Mouse (Mus musculus): ENCODE results near the gene Setd1b. TPM values are rescaled to one million over a fixed set of nuclear protein-coding genes. Genes with fewer than 3 reads are reported as not detected.

Setd1b gene
- total RNA-seq (2012; rRNA removed) (2.3 and 2.6 TPM in 2 replicates), total RNA-seq (2014; rRNA removed) (0.50 and 0.70 TPM in 2 replicates), polyA plus RNA-seq (2012; ENCODE audit: insufficient read length, low read depth) (8.0 and 9.1 TPM in 2 replicates)

DNA sequence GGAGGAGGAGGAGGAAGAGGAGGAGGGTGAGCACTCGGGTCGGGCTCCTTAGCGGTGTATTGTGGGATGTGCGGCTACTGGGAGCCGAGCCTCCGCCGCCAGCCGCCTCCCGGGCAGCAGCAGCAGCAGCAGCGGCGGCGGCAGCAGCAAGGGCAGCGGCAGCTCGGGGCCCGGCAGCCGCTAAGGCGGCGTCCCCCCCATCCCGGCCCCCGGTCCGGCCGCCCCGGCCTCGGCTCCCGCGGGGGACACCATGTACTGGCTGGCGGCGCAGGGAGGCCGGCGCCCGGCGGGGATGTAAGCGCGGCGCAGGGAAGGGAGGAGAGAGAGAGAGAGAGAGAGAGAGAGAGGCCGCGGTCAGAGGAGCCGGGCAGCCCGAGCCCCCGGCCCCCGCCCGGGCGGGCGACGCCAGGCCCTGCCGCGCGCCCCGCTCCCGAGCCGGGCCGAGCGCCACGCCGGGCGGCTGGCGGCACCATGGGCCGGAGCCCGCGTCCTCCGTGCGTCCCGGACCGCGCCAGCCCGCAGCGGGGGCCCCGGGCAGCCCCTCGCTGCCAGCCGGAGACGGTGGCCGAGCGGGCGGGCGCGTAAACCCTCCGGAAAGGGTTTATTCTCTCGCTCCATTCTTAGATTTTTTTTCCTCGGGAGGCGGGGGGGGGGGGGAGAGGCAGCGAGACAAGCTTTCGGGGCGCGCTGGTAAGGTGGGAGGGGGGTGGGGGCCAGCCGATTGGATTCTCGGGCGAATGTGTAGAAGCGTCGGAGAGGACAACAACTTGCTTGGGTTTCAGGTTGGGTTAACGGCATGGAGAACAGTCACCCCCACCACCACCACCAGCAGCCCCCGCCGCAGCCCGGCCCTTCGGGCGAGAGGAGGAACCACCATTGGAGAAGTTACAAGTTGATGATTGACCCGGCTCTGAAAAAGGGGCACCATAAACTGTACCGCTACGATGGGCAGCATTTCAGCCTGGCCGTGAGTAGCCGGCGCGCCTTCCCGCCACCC, at the start of gene Setd1b:
Setd1b (plus strand) TSS at position 33 of the 997 bp plus-strand sequence.
- Histone ChIP-seq H3K4me2 (ENCODE audit: insufficient read depth, low read depth, poor library complexity, severe bottlenecking) (peak within 1 kb of the TSS; percentile 98), H3K4me3 (replicated peaks in 1 of 3; ENCODE audit: low read depth in 2 of 3, low read length in 2 of 3, poor library complexity in 1 of 3) (peak within 1 kb of the TSS; percentile 71 to 76 (median 76)), H3K9me3 (replicated peaks; ENCODE audit: low read length) (no peaks in the 10 kb centered on the region), H3K36me3 (replicated peaks in 1 of 2; ENCODE audit: control insufficient read depth in 1 of 2, insufficient read depth in 1 of 2, low read length in 1 of 2) (peaks cover 15 to 36% of the 10 kb centered on the region in 2 experiments), H3K4me1 (ENCODE audit: control insufficient read depth in 1 of 2, insufficient read depth in 2 of 2) (peaks cover 0 to 28% of the 10 kb centered on the region in 2 experiments; a peak in 2 of 4 replicates), H3K9ac (ENCODE audit: insufficient read depth, low read depth) (peak within 1 kb of the TSS; percentile 100), H3K79me2 (replicated peaks; ENCODE audit: control insufficient read depth, extremely low read depth, insufficient read depth, poor library complexity, severe bottlenecking) (peaks cover 56% of the 10 kb centered on the region), H3K27me3 (replicated peaks) (no peaks in the 10 kb centered on the region), H3K27ac (ENCODE audit: insufficient read depth, low read depth) (peak within 1 kb of the TSS; percentile 97)
- DNase-seq (ENCODE audit: extremely low read depth), result no peak
- in situ Hi-C loops (cut with MboI; ENCODE audit: low pct_ligation_motif_present, low pct_unique_long_range_greater_than_20kb, low sequenced_read_pairs), result no loop called here
- dilution Hi-C loops (cut with MboI; ENCODE audit: extremely low pct_ligation_motif_present, extremely low pct_unique_long_range_greater_than_20kb, low sequenced_read_pairs), result no loop called here
- TF ChIP-seq UBTF (IDR thresholded peaks at IDR 0.05; ENCODE audit: low read depth, low read length), result peak; percentile 91
- TF ChIP-seq TBP (conservative IDR thresholded peaks at IDR 0.05; ENCODE audit: low read depth, low read length), result no peak
- TF ChIP-seq ZC3H11A (IDR thresholded peaks at IDR 0.05; ENCODE audit: low read depth, low read length), result no peak
- peak; percentile 16; the same call in 1 of the 2 replicates for TF ChIP-seq SIN3A (IDR thresholded peaks at IDR 0.05; ENCODE audit: low read length)
- TF ChIP-seq MAZ (IDR thresholded peaks at IDR 0.05; ENCODE audit: low read depth, low read length), result no peak

DNA sequence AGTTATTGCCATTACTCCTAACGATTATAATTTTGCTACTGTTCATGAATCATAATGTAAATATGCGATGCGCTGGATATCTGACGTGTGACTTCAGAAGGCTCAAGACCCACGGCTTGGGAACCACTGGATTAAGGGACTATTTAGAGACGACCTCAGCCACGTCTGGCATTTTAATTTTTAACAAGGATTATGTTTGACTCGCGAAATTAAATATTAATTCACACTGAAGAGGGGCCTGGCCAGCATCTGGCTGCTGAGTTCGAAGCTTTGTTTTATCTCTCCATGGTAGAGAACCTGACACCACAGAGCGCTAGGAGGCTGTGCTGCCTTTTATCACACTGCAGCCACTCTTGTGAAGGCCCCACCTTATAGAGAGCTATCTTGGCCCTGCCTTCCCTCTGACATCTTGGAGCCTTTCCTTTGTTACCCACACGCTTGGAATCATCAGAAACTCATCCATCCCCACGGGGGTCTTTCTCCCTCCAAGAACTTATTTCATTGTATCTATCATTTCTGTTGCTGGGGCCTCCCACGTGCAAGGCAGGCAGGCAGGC, 48.8 kb upstream of the Setd1b start:
- Histone ChIP-seq H3K36me3 (replicated peaks in 1 of 2; ENCODE audit: control insufficient read depth in 1 of 2, insufficient read depth in 1 of 2, low read length in 1 of 2) (peaks cover 0 to 24% of the 10 kb centered on the region in 2 experiments), H3K79me2 (replicated peaks; ENCODE audit: control insufficient read depth, extremely low read depth, insufficient read depth, poor library complexity, severe bottlenecking) (no peaks in the 10 kb centered on the region), H3K4me3 (replicated peaks in 1 of 3; ENCODE audit: low read depth in 2 of 3, low read length in 2 of 3, poor library complexity in 1 of 3) (no peak overlapping the region), H3K27ac (ENCODE audit: insufficient read depth, low read depth) (no peak overlapping the region), H3K27me3 (replicated peaks) (no peaks in the 10 kb centered on the region), H3K9ac (ENCODE audit: insufficient read depth, low read depth) (no peak overlapping the region), H3K9me3 (replicated peaks; ENCODE audit: low read length) (peaks cover 8% of the 10 kb centered on the region), H3K4me1 (ENCODE audit: control insufficient read depth in 1 of 2, insufficient read depth in 2 of 2) (peaks cover 0 to 5% of the 10 kb centered on the region in 2 experiments; a peak in 1 of 4 replicates), H3K4me2 (ENCODE audit: insufficient read depth, low read depth, poor library complexity, severe bottlenecking) (no peak overlapping the region)
- dilution Hi-C loops (cut with MboI; ENCODE audit: extremely low pct_ligation_motif_present, extremely low pct_unique_long_range_greater_than_20kb, low sequenced_read_pairs) (no loop called here), in situ Hi-C loops (cut with MboI; ENCODE audit: low pct_ligation_motif_present, low pct_unique_long_range_greater_than_20kb, low sequenced_read_pairs) (no loop called here)
- no peak for DNase-seq (ENCODE audit: extremely low read depth)
- TF ChIP-seq RAD21 (IDR thresholded peaks at IDR 0.05; ENCODE audit: low read depth, low read length), result no peak
- no peak for TF ChIP-seq MYC (IDR thresholded peaks at IDR 0.05; ENCODE audit: low read depth, low read length)
- no peak for TF ChIP-seq IRF4 (IDR thresholded peaks at IDR 0.05; ENCODE audit: low read depth, low read length)
- no peak for TF ChIP-seq JUN (IDR thresholded peaks at IDR 0.05; ENCODE audit: insufficient read depth, low read depth, low read length)
- no peak for TF ChIP-seq POLR2AphosphoS2 (IDR thresholded peaks at IDR 0.05; ENCODE audit: low read depth, low read length)
- no peak for TF ChIP-seq MEF2A (IDR thresholded peaks at IDR 0.05; ENCODE audit: borderline replicate concordance, low read depth, low read length)
- TF ChIP-seq MXI1 (IDR thresholded peaks at IDR 0.05; ENCODE audit: low read depth, low read length), result no peak
- TF ChIP-seq USF2 (conservative IDR thresholded peaks at IDR 0.05; ENCODE audit: low read depth, low read length), result no peak
- no peak for TF ChIP-seq USF1 (IDR thresholded peaks at IDR 0.05; ENCODE audit: low read depth, low read length)
- no peak for TF ChIP-seq EP300 (IDR thresholded peaks at IDR 0.05; ENCODE audit: low read length)
- no peak for TF ChIP-seq MAX (IDR thresholded peaks at IDR 0.05; ENCODE audit: low read length)
- no peak for TF ChIP-seq JUND (conservative IDR thresholded peaks at IDR 0.05; ENCODE audit: low read depth, low read length)
- no peak for TF ChIP-seq PAX5 (IDR thresholded peaks at IDR 0.05; ENCODE audit: low read length)
